Mouse (Mus musculus): ENCODE results near the gene Cnih2.
A peak's percentile ranks its signal among the peaks of the same experiment; 100 is the strongest.

The Cnih2 gene

DNA sequence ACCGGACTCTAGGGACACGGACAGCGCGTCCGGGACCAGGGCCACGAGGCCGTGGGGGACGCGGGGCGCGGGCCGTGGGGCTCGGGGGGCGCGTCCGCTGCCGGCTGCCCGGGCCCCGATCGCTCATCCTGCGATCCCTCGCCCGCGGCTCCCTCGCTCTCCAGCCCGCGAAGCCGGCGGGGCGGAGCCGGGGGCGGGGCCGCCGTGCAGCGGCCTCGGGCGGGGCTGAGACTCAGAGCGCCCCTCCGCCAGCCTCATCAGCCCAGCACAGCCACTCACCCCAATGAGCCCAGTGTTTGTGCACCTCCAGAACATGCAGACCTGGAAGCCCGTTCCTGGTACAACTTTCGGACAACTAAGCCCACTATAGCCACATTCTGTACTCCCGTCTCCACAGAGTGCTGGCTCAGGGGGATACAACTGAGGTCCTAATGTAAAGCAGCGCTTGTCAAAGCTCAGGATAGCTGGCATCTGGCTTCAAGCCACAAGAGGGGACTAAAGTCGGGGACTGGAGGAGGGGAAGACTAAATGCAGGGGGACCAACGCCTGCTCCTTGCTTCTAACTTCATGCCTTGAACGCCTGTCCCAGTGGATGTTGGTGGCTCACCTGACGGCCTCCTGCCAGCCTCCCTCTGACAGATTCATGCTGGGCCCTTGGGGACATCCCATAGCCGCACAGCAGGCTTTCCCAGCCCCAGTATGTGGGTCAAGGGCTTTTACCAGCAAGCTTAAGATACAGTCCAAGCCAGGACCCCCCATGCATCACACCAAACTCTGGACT, at the start of gene Cnih2:
TSS of gene Cnih2 (minus strand) at position 159 of the 781 bp plus-strand sequence.
- peak; percentile 78 for DNase-seq

- DNase-seq = peak; percentile 65
Measured at GRCm38 (mm10) chr19:5139640-5140039, 41.3 kb upstream of the Cnih2 start.

DNA sequence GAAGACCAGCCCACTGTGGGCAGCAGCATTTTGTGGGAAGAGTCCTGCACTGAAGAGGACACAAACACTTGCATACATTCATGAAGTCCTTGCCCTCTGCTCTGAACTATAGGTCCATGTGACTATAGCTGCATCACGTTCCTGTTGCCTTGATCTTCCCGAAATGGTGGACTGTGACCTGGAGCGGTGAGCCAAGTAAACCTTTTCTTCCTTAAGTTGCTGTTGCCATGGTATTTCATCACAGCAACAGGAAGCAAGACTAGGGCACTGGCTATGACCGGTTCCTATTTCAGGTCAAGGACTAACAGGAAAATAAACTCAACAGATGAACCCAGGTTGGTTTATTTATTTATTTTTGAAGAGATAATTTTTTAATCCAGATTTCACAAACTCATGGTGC, 32.9 kb upstream of the Cnih2 start:
- no peak for DNase-seq

DNA sequence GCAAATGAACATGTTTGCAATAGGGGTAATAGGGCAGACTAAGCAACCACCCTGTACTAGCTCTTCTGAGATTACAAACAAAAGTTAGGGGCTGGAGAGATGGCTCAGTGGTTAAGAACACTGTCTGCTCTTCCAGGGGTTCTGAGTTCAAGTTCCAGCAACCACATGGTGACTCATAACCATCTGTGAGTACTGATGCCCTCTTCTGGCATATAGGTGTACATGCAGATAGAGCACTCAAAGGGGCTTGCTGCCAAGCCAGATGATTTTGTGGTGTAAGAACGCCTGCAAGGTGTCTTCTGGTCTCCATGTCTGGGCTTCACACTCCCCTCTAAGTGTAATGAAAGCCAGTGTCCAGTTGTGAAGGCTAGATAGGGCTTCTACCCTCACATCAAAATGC, 31.4 kb upstream of the Cnih2 start:
- no peak for DNase-seq

DNA sequence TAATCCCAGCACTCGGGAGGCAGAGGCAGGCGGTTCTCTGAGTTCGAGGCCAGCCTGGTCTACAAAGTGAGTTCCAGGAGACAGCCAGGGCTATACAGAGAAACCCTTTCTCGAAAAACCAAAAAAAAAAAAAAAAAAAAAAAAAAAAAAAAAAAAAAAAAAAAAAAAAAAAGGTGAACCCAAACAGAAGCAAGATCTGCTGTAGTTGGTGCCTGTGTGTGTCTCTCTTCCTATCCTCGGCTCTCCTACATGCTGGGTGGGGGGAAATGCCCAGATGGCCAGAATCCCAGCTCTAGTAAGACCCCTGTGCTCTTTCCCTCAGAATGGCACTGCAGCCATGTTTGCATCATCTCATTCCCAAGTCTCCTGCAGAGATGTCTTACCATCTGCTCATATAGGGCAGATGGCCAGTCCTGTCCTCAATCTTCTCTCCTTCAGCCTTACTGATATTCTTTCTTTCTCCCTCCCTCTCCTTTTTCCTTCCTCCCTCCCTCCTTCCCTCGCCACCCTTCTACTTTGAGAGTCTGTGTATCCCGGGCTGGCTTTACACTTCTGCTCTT, 25.8 kb upstream of the Cnih2 start:
- DNase-seq = no peak

DNA sequence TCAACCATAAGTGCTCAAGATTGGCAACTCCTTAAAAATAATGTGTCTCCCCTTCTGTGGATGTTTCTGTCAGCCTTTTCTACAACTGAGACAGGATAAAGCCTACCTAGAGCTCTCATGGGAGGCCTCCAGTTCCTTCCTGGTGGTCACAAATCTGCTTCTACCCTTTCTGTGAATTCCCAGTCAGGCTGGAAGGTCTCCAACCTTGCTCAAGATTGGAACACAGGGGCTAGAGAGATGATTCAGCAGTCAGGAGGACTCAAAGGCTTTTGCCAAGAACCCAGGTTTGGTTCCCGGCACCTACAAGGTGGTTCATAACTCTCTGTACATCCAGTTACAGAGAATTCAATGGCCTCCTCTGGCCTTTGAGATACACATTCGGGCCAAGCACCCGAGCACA, 24.9 kb upstream of the Cnih2 start:
- no peak for DNase-seq

DNA sequence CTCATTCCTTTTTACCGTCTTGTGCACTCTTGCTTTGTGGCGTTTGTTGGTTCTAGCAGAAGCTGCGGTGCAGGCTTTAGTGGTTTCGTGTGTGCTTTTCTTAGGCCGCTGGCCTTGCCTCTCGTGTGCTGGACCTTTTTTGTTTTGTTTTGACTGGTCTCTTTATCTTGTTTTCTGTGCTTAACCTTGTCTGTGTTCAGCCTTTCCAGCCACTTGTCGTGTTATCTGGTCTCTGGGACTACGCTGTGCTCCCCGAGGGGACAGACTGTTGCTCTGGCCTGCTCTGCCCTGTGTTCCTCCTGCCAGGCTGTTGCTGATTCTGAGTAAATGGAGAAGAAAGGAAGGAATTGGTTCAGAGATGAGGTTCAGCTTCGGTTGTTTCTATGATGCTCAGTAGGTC, 24.2 kb upstream of the Cnih2 start:
- DNase-seq = no peak

GRCm38 (mm10) chr19:5118384-5118698, 20.0 kb upstream of the Cnih2 start, which contains the start of gene Klc2:
Klc2 (minus strand) TSS chr19:5118560.
- DNase-seq = no peak

GRCm38 (mm10) chr19:5117494-5118383, 19.4 kb upstream of the Cnih2 start:
- peak; percentile 83 for DNase-seq

- no peak for DNase-seq
Measured at GRCm38 (mm10) chr19:5113783-5114182, 15.5 kb upstream of the Cnih2 start.

- DNase-seq = peak; percentile 47
Measured at GRCm38 (mm10) chr19:5109659-5110453, 11.5 kb upstream of the Cnih2 start.

- no peak for DNase-seq
Measured at GRCm38 (mm10) chr19:5108702-5109101, 10.4 kb upstream of the Cnih2 start.

DNA sequence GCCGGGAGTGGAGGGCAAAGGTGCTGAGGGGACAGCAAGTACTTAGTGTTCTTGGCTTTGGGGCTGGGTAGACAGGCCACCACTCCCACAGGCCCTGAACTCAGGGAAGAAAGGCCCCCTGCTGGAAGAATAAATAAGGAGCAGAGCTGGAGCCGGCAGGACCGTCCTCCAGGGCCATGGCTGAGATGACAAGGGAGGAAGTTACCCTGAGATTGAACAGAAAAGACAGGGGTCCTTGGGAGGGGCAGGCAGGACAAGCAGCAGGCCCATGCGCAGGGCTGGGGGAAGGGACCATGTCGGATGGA, 9.9 kb upstream of the Cnih2 start:
- DNase-seq = no peak

DNA sequence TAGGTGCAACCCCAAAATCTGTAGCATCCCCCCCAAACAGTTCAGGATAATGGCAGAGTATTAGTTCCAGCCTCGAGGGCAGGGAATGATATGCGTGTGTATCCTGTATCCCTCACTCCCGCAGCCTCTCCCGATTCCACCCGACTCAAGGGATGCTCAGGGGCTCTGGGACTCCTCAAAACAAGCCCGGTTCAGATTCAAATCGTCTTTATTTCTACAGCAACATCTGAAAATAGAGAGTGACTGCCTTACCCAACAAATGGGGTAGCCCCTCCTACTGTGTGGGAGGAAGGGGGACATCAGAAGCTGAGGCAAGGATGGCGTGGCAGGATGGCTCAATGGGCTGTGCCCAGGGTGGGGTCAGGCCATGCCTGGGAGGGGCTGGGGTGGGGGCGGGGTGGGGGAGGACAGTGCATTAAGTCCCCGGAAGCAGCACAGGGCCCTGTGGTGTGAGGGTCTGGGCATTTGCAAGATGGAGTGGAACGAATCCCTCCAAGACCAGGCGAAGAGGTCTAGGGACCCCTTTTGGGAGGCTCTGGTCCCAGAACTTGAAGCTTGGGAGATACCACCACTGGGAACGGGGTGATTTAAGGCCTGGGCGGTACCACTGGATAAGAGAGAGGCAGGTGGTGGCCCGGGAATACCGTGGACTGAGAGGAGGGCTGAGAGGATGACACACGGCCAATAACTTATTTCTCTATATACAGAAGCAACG, 9.4 kb upstream of the Cnih2 start:
- DNase-seq = peak; percentile 30

DNA sequence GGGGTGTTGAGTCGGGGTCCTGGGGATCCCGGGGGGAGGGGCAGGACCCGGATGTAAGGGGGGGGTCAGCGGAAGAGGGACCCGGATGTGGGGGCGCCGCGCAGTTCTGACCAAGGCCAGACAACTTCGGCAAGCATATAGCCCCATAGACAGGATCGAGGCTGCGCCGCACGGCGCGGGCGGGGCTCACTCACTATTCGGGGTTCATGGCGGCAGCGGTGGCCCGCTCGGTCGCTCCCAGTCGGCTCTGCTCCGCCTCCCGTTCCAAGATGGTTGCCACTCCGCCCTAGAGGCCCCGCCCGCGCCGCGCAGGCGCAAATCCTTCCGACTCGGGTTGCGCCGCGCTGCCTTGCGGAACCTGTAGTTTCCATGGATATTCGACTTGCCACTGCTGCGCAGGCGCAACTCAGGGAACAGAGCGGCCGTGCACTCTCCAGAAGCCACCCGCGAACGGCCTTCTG, 8.4 kb upstream of the Cnih2 start, which contains the start of gene Rab1b:
TSS of gene Rab1b (minus strand) at position 342 of the 461 bp plus-strand sequence.
- DNase-seq = peak; percentile 98

DNA sequence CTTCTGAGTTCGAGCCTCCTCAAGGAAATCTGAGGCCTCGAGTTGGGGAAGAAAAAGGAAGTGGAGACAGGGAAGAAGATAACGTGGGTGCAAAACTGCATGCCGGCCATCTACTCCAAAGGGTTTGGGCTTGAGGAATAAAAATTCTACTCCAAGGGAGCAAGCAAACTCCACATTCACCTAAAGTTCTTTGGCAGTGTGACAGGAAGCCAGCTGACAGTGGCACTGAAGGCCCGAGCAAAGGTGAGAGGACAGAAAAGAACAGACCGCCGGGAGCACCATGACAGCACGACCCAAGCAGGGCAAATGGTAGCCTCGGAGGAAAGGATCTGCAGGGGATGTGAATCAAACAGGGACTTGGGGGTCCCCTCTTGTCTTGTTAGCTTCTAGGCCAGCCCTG, 7.8 kb upstream of the Cnih2 start:
- no peak for DNase-seq

DNA sequence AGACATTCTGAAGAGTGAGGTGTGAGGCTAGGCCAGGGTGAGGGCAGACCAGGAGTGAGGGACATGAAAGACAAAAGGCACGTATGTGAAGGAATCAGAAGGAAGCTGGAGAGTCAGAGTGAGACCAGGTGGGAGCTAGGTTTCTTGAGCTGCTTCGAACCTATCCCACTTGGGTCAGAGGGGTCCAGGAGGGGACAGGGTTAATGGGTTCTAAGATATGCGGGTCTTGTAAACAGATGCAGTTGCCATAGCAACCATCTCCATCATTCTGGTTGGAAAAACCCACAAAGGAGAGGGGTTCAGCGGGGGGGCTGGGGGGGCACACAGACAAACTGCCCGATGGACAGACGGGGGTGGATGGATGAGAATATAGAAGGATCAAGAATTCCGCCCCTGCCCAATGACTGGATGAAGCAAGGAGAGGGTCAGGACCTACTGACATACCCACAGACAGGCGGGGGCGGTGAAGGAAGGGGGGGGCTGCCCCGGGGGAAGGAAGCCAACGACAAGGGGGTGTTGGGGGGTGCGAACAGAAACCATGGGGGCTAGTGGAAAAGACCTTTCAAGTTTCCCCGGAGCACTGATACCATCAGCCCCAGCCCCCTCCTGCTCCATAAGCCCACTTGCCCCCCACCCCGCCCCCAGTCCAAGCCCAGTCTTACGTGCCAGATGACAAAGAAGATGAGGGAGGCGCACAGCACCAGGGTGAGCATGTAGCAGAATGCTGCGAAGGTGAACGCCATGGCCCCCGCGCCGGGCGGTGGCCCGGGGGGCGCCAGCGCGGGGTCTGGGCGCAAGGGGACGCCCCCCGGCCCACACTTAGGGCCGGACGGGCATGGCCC, 579 bp downstream of the Cnih2 start:
- DNase-seq = no peak

DNA sequence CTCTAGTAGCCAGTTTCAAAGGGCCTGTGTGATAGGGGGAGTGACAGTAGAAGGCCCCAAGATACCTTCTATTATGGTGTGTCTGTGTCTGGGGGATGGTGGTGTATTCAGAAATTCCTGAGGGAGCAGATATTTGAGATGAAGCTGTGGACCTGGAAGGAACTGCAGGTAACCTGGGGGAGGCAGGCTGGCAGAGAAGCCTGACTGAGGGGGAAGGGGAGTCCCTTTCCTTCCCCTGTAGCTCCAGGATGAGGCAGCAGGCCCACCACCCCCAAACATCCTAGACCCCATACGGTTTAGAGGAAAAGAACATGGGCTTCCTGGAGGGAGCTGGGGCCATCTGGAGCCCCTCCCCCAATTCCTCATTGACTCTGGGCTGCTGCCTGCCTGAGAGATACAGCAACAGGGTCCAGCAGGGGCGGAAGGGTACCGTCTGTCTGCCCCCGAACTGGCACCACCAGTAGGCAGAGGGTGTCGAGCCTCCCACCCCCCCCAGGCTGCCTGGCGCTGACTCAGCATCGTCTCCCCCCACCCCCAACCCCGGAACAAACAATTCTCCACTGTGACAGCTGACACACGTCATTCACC, 2.3 kb downstream of the Cnih2 start:
- DNase-seq = no peak

DNA sequence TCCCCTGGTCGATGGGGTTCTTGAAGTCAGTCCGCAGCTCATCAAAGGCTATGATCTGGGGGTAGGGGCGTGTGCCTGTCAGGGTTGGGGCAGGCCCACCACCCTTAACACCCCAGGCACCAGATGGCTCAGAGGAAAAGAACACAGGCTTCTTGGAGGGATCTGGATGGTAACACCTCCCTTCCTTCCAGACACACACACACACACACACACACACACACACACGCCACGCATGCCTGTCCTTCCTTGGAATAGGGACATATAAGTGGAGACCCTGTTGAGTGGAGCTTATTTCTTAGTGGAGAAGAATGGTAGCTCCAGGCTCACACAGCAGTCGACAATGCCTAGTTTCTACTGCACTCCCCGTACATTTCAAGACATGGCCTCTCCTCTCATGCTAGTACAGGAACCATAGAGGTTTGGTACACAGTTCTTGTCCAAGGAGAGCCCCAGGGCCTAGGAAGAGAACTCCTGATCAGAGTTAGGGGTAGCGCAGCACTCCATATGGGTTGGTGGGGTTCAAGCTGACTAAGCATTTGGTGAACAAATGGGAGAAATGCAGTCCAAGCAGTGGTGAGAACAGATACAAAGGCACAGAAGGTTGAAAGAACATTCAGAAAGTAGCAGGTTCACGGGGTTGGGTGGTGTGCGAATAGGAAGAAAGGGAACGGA, 3.4 kb downstream of the Cnih2 start:
- DNase-seq = no peak

DNA sequence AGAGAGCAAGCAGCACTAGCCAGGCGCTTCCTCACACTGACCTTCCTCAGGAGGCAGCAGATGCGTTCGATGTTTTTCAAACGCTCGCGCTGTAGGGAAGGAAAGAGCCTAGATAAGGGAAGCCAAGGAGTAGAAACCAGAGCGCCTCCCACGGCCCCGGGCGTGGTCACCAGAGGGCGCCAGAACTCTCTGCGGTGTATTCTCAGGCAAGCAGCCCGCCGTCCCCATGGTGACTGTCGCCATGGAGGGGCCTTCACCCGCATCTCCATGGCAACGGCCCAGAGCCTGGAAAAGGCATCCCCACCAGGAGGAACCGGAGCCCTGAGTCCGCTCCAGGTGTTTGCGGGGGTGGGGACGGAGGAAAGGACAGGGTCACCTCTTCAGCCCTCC, 4.1 kb downstream of the Cnih2 start:
- DNase-seq = peak; percentile 91
